Mouse (Mus musculus) frontal cortex, postnatal 36 days (tissue): ENCODE measurements around the gene Rbp3.

Experiments used
- DNase-seq, 2 experiments: peaks; one replicate each; pipeline ENCODE4 v3.0.0; 2022; ENCODE audit warnings: low spot score in 2 of 2

The Rbp3 gene

GRCm38 (mm10) chr14:33953761-33954160 lies at the start of gene Rbp3:
TSS of gene Rbp3 (plus strand) at chr14:33954003.
- no peak for DNase-seq

- no peak for DNase-seq
Observed at GRCm38 (mm10) chr14:33904851-33905250, 49.0 kb upstream of the Rbp3 start.

- DNase-seq, result peak; percentile 48 to 66
Observed at GRCm38 (mm10) chr14:33913727-33914126, 40.1 kb upstream of the Rbp3 start.

- DNase-seq, result no peak
Observed at GRCm38 (mm10) chr14:33914206-33914605, 39.6 kb upstream of the Rbp3 start.

- DNase-seq, result peak in 1 of 2 experiments; percentile 20
Observed at GRCm38 (mm10) chr14:33920727-33921559, 32.9 kb upstream of the Rbp3 start.

GRCm38 (mm10) chr14:33922771-33923167 lies 31.0 kb upstream of the Rbp3 start:
- DNase-seq, result no peak

- peak in 1 of 2 experiments; percentile 36 for DNase-seq
Observed at GRCm38 (mm10) chr14:33923168-33924070, 30.4 kb upstream of the Rbp3 start, which contains the start of gene Gdf10. TSS of gene Gdf10 (plus strand) at chr14:33923587.

- no peak for DNase-seq
Observed at GRCm38 (mm10) chr14:33931853-33932252, 21.9 kb upstream of the Rbp3 start.

- DNase-seq, result peak; percentile 57 to 58
Observed at GRCm38 (mm10) chr14:33932935-33933703, 20.7 kb upstream of the Rbp3 start.

GRCm38 (mm10) chr14:33933778-33934317 lies 20.0 kb upstream of the Rbp3 start:
- DNase-seq, result peak; percentile 54 to 68

GRCm38 (mm10) chr14:33939117-33939516 lies 14.7 kb upstream of the Rbp3 start:
- peak; percentile 79 to 83 for DNase-seq

- no peak for DNase-seq
Observed at GRCm38 (mm10) chr14:33940739-33941138, 13.1 kb upstream of the Rbp3 start, which contains the start of gene Gdf2. TSS of gene Gdf2 (plus strand) at chr14:33941039.

GRCm38 (mm10) chr14:33942222-33942621 lies 11.6 kb upstream of the Rbp3 start:
- DNase-seq, result no peak

- no peak for DNase-seq
Observed at GRCm38 (mm10) chr14:33946125-33946524, 7.7 kb upstream of the Rbp3 start.

GRCm38 (mm10) chr14:33952233-33952981 lies 1.4 kb upstream of the Rbp3 start:
- no peak for DNase-seq

GRCm38 (mm10) chr14:33956055-33956454 lies 2.3 kb downstream of the Rbp3 start:
- DNase-seq, result no peak

- no peak for DNase-seq
Observed at GRCm38 (mm10) chr14:33958186-33958585, 4.4 kb downstream of the Rbp3 start.

- no peak for DNase-seq
Observed at GRCm38 (mm10) chr14:33958841-33959240, 5.0 kb downstream of the Rbp3 start.

- DNase-seq, result peak; percentile 39 to 74
Observed at GRCm38 (mm10) chr14:33959341-33959740, 5.5 kb downstream of the Rbp3 start.

- DNase-seq, result no peak
Observed at GRCm38 (mm10) chr14:33965675-33966074, 11.9 kb downstream of the Rbp3 start.

GRCm38 (mm10) chr14:33972679-33973078 lies 18.9 kb downstream of the Rbp3 start:
- no peak for DNase-seq
